Mouse (Mus musculus) right cerebral cortex, postnatal 25 days (tissue): Measurements from ENCODE around the gene Creb1.

Experiments
- DNase-seq: peaks from one replicate; pipeline ENCODE4 v3.0.0; 2022

The Creb1 gene

DNA sequence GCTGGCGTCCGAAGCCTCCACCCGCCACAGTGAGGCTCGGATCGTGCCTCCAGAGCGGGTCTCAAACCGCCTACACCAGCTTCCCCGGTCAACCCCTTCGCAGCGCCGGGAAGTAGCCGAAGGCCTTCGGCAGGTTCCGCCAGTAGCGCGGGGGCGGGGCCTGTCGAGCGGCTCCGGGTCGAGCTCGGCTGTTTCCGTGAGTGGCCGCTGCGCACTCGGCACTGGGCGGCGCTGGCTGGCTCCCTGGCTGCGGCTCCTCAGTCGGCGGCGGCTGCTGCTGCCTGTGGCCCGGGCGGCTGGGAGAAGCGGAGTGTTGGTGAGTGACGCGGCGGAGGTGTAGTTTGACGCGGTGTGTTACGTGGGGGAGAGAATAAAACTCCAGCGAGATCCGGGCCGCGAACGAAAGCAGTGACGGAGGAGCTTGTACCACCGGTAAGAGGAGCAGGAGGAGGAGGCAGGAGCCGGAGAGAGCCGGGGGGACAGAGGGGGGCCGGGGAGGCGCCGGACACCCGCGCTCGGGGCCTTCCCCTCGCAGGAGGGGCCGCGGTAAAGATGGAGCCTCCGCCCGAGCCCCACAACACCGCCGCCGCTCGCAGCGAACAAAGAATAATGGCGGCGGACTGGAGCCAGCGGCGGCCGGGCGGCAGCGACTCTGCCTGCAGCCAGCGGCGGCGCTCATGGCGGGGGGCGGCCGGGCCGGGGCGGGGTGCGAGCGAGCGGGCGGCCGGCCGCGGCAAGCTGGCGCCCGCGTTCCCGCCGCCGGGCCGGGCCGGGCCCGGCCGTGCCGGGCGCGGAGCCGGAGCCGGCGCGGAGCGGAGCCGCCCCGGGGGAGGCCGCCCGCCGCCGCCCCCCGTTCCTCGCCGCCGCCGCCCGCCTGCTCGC, at the start of gene Creb1:
Gene Creb1, plus strand, starts transcription at position 57 of the 882 bp plus-strand sequence.
- peak; percentile 99 for DNase-seq

- no peak for DNase-seq
These were observed 43.9 kb upstream of the Creb1 start for GRCm38 (mm10) chr1:64488521-64489029.

- no peak for DNase-seq
These were observed 35.6 kb upstream of the Creb1 start for GRCm38 (mm10) chr1:64496803-64497202.

DNA sequence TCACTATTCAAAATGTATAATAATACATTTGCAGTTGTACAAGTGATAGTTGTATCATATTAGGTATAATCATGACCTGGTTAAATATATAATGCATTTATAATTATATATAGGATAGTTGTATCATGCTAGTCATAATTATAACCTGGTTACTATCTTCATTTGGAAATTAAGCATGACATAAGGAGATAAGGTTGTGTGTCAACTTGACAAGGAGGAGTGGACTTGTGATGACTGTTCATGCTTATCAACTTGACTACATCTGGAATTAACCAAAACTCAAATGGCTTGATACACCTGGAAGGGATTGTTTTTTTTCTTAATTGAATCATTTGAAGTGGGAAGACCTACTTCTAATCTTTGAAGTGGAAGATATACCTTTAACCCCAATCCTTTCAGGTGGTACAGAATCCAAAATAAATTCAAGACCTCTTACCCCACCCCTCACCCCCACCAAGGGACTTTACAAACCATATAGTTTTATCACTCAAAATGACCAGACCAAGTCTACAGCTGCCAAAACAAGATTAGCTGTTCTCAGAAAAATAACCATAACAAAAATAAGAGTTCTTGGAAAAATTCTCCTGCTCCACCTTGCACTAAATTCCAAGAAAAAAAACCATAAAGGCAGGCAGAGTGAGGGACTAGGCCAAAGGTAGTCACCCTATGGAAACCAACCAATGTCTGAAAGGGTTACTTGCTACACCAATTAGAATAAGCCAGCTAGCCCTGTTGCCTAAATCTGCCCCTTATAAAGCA, 30.9 kb upstream of the Creb1 start:
- no peak for DNase-seq

DNA sequence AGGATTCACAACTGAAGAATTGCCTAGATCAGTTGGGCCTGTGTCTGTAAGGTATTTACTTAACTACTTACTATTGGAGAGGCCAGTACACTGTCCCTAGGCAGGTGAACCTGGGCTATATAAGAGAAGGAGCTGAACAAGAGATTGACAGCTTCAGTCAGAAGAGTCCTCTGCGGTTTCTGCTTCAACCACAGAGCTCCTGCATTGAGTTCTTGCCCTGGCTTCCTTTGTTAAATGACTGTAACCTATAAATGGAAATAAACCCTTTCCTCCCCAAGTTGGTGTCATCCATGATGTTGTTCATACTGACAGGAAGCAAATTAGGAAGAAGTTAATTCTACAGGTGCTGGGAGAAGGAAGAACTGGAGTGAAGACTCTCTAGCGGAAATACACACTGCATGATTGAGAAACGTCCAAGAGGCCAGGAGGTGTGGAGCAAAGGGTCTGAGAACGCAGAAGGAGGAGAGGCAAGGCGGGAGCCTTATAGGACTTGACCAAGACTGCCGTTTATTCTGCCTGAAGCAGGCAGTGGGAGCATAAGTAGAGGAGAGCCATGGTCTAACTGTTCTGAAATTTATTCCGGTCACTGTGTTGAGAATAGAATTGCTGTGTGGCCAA, 23.9 kb upstream of the Creb1 start:
- no peak for DNase-seq

DNA sequence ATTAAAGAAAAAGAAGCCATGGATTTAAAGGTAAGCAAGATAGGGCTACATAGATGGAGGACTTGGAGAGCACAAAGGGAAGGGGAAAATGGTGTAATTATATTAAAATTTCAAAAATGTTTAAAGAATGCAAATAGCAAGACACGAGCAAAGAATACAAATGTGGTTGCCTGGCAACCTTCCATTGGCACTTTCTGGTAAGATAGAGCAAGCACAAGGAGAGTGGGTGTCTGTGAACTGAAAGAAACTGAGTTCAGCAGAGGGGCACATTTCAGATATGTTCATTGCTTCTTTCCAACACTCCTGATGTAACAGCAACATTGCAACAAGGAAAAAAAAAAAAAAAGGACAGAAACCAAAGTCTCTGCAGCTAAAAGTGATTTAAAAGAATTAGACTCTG, 22.8 kb upstream of the Creb1 start:
- DNase-seq, result no peak

DNA sequence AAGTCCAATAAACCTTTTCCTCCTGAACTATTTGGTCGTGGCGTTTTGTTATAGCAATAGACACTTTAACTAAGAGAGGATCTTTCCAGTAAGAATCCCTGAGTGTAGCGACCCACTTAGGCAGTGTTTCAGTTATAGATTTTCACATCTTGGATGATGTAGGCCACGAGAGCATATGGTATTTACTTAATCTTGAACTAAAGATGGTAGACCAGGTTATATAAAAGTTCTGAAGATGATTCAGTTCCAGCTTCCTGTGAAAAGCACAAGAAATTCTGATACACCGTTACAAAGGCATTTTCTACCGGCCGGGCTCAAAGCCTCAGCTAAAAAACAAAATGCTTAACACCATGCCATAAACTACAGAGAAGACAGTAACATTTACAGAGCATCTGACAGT, 18.3 kb upstream of the Creb1 start:
- no peak for DNase-seq

DNA sequence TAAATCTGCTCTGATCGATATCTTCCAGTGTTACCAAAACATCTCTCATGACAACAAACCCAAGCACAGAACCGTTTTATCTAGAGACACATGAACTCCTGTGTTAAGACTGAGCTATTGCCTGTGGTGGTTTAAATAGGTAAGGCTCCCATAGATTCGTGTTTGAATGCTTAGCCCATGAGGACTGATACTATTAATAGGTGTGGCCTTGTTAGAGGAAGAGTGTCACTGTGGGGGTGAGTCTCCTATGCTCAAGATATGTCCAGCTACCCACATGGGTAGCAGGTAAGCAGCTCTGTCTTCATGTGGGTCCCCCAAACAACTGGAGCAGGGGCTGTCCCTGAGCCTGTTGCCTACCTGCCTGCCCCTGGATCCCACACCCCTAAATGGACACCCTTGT, 15.9 kb upstream of the Creb1 start:
- DNase-seq, result no peak

DNA sequence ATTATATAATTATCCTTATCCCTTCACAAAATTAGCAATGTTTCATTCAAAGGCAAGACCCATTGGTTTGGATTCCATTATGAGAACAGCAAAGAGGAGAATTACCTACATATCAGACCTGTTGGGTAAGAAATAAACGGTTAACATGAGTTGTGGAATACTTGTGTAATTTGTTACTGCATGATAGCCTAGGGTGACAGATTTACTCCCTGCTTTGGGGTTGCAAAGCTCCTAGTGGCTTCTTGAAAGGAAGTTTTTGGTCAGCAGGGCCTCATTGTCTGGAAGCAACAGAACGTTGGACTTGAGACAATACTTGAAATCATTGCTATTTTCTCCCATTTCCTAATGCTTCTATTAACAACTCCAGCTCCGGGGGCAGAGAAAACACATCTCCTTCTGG, 14.0 kb upstream of the Creb1 start:
- no peak for DNase-seq

DNA sequence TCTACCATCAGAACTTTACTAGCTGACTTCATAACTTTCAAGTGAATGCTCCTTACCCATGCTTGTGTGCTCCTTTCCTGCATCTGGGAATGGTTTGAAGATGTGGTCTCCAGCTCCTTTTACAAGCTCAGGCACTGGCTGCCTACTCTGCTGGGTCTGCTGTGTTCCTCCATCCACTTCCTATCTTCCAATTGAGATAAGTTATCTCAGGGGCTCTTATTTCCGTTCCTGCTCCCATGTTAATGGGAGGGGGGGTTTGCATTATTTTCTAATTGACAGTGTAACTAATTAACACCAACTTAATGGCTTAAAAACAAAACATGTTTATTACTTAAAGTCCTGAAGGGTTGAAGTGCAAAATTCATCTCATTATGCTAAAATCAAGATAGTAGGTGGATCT, 13.1 kb upstream of the Creb1 start:
- no peak for DNase-seq

- DNase-seq, result no peak
These were observed 12.5 kb upstream of the Creb1 start for GRCm38 (mm10) chr1:64519901-64520300.

DNA sequence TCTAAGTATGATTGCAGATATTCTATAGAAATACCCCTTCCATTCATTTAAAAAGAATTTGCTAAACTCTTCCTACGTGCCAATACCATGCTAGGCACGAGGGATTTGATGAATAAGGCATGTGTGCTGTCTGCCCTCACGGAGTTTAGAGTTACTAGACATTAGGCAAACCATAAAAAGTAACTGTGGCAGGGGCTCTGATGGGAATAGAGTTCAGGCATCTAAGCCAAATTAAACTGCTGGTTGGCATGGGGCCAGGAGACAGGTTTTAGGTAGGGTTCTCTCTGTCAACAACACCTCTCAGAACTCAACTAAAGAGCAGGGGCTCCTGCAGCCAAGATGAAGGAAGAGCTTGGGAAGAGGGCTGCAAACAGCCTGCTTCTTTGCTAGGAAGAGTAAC, 10.7 kb upstream of the Creb1 start:
- no peak for DNase-seq

GRCm38 (mm10) chr1:64522637-64523036, 9.8 kb upstream of the Creb1 start:
- no peak for DNase-seq

- DNase-seq, result no peak
These were observed 9.3 kb upstream of the Creb1 start for GRCm38 (mm10) chr1:64523117-64523516.

- DNase-seq, result no peak
These were observed 7.8 kb upstream of the Creb1 start for GRCm38 (mm10) chr1:64524661-64525060.

DNA sequence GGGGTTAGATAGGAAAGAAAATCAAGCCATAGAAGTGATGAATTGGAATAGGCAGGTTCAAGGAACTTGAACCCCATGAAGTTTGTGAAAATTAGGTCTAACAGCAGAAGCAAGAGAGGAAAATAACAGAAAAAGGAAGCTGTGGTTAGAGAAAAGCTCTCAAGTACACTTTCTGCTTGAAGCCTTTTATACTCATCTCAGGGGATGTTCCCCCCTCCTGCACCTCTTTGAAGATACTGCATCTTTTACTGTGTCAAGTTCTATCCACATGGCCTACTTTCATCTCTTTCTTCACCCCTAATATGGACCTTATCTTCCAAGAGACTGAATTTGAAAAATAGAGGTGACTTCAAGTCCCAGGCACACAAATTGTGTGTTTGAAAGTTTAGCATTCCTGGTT, 4.8 kb upstream of the Creb1 start:
- DNase-seq, result no peak

DNA sequence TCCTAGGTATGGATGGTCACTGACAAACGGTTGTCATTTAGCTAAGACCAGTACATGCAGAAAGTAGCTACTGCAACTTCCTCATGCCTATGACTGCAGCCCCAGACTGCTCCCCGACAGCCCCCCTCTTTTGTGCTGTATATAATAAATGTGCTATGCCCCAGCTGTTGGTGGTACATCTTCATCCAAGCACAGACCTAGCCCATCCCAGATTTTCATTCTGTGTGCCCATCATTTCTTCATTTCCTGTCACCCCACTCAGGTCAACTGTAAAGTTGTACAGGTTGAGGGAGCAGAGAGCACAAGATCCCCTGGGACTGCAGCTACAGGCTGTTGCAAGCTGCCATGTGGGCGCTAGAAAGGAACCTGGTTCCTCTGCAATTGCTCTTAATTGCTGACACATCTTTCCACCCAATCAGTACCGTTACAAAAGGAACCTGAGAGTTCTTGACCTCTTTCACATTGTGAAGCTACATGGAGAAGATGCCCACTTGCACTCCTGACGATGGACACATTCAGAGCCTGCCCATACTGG, 2.6 kb upstream of the Creb1 start:
- no peak for DNase-seq

DNA sequence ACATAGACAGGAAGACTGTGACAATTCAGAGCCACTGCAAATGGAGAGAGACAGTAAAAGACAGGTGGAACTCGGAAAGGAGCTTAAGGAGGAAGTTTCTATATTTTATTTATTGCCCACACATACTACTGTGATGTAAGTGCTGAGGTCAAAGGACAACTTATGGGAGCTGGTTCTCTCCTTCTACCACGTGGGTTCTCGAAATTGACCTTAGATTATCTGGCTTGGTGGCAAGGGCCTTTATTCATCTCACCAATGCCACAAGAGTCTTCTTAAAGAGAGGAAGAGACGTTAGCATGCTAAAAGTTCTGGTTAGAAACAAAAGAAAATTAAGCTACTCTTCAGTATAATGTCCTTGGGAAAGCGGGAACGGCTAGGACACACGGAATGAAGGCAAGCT, 897 bp upstream of the Creb1 start:
- DNase-seq, result no peak

DNA sequence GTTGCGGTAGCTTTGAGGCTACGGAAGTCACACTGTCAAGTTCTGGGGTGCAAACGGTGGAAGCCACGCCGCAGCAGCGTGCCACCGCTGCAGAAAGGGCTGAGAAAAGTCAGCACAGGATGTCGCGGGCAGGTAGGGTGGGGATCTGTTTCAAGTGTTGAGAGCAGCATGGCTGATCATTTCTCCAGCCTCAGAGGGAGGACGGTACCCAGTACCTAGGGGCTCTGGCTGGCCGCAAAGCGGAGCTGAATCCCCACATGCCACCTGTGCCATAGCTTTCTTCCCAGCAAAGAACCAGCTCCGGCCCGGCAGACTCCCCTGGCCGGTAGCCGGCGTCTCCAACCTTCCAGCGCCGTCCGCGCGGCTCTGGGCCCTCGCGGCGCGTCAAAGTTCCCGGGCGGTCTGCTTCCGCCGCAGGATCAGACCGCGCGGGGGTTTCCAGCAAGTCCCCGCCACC, 350 bp upstream of the Creb1 start:
- DNase-seq, result no peak

GRCm38 (mm10) chr1:64533471-64534443, 1.3 kb downstream of the Creb1 start:
- peak; percentile 56 for DNase-seq

DNA sequence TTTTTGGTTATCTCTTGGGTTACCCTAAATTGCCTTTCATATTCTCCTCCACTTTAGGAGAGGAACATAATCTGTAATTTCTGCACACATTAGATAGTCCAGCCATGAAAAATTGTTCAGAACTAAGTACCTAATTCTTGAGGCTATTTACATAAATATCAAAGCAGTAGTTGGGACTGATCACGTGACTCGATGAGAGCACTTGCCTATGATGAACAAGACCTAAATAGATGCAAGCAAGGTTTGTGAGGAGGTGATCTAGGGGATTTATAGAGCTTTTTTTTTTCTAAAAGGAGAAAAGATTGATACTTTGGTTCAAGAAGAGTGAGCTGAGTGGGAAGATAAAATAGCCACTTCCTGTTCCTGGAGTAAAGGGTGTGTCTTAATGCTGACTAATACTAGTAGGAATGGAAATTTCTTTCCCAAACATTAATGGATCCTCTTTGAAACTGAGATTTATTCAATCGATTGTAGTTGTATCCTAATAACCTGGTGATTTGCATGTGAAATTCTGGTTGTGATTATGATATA, 6.5 kb downstream of the Creb1 start:
- no peak for DNase-seq

DNA sequence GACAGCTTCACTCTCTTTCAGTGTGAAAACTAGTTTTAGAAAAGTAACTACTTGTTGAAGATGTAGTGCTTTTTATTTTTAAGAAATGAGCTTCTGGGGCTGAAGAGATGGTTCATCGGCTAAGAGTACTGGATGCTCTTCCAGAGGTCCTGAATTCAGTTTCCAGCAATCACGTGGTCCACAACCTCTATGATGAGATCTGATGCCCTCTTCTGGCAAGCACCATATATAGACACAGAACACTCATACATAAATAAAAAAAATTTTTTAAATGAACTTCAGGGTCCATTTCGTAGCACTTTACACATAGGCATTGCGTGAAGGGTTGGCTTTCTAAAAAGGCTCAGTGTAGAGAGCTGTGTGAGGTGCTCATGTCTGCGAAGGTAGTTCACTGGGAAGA, 11.3 kb downstream of the Creb1 start:
- no peak for DNase-seq
